Mouse (Mus musculus) neural tube, embryonic 12.5 days (tissue): Measurements from ENCODE around the gene Ccdc162. TPM values are rescaled to one million over a fixed set of nuclear protein-coding genes. Genes with fewer than 3 reads are reported as not detected.

Experiments
- ATAC-seq: fragments of 200-750 bp; cut with Nextera tagmentation; 2 replicates; pipeline ENCODE4 v1.8.0; 2017; ENCODE audit warnings: low read depth, mild to moderate bottlenecking, moderate TSS enrichment, moderate library complexity; ENCODE audit not compliant: low FRiP score
- H3K27ac ChIP-seq: fragments of 300-500 bp; sonication (generic); 2 replicates; pipeline ENCODE4 v1.5.1; 2016
- H3K27me3 ChIP-seq: fragments of 300-500 bp; sonication (generic); replicated peaks from 2 replicates; pipeline ENCODE4 v1.6.1; 2016; ENCODE audit warnings: mild to moderate bottlenecking
- H3K36me3 ChIP-seq: fragments of 300-500 bp; sonication (generic); 2 replicates; pipeline ENCODE4 v1.6.1; 2016; ENCODE audit warnings: mild to moderate bottlenecking
- H3K4me1 ChIP-seq: fragments of 300-500 bp; sonication (generic); 2 replicates; pipeline ENCODE4 v1.6.1; 2016
- H3K4me2 ChIP-seq: fragments of 300-500 bp; sonication (generic); replicated peaks from 2 replicates; pipeline ENCODE4 v1.6.1; 2016; ENCODE audit warnings: mild to moderate bottlenecking
- H3K4me3 ChIP-seq: fragments of 300-500 bp; sonication (generic); 2 replicates; pipeline ENCODE4 v1.5.1; 2016
- H3K9ac ChIP-seq: fragments of 300-500 bp; sonication (generic); 2 replicates; pipeline ENCODE4 v1.6.1; 2016; ENCODE audit warnings: mild to moderate bottlenecking
- H3K9me3 ChIP-seq: fragments of 300-500 bp; sonication (generic); 2 replicates; pipeline ENCODE4 v1.6.1; 2016; ENCODE audit warnings: mild to moderate bottlenecking
- WGBS: fragments of 180-500 bp; shearing (Covaris S2); methylation state at CpG from one replicate; pipeline ENCODE4 v1.1.7; 2016; 5-methylcytosine and 5-hydroxymethylcytosine counted together
- polyA plus RNA-seq: library from polyadenylated mRNA; unstranded; fragments of >200 nt; fragmentation: Nextera tagmentation; extraction: Ambion mirVana; gene quantifications from 2 replicates; pipeline ENCODE4 v1.2.1, GENCODE M21; 2016

Gene Ccdc162
- polyA plus RNA-seq, 1 experiment from 2014 or later, result 0.51 TPM

DNA sequence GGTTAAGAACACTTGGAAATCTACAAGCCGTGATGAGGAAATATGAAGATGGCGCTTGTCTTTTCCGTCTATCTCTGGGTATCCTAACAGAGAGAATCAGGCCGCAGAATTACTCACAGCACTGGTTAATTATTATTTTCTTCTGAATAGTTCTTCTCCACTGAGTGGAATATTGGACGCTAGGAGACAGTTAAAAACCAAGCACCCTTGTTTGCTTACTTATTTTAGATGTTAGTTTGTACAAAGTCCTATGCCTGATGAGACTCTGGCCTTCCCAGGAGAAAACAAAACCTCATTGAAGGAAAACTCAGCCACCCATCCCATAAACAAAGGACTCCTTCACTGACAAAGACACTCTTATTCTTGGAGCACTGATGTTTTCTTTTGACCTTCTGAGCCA is 104.5 kb downstream of the Ccdc162 start:
- 76% methylated on average over 5 of the region's 5 CpGs for WGBS
- no peak for ATAC-seq
- no peaks in the 10 kb centered on the region for H3K9me3 ChIP-seq

DNA sequence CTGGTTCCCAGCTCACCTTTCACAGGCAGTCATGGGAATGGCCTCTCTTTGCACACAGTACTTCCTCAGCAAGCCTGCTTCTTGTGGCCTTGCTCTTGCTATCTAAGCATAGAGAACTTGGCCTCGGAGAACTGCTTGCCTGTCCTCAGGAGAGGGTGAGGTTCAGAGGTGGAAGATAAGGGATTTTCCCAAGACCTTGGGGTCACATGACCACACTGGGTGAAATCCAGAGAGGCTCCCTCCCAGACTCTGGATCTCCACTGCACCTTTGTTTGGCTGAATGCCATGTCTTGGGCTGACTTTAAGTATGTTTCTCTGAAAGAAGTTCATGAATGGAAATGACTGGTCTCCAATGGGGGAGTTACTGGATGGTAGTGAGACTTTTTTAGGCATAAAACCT is 107.0 kb downstream of the Ccdc162 start:
- no peaks in the 10 kb centered on the region; the same call in 1 of the 2 replicates for H3K36me3 ChIP-seq
- no peaks in the 10 kb centered on the region for H3K4me1 ChIP-seq
- no peak overlapping the region for H3K4me3 ChIP-seq
- no peak overlapping the region for H3K27ac ChIP-seq
- ATAC-seq, result no peak
- no peaks in the 10 kb centered on the region for H3K9me3 ChIP-seq
- 97% methylated on average over 1 of the region's 1 CpGs for WGBS
- H3K27me3 ChIP-seq, result no peaks in the 10 kb centered on the region
- no peak overlapping the region for H3K4me2 ChIP-seq
- H3K9ac ChIP-seq, result no peak overlapping the region

More for the DNA sequence above, 104.5 kb downstream of the Ccdc162 start:
- no peak overlapping the region for H3K4me3 ChIP-seq
- no peak overlapping the region for H3K9ac ChIP-seq
- H3K27ac ChIP-seq, result no peak overlapping the region
- no peaks in the 10 kb centered on the region for H3K4me1 ChIP-seq
- no peaks in the 10 kb centered on the region for H3K27me3 ChIP-seq
- no peaks in the 10 kb centered on the region; the same call in 1 of the 2 replicates for H3K36me3 ChIP-seq
- no peak overlapping the region for H3K4me2 ChIP-seq

DNA sequence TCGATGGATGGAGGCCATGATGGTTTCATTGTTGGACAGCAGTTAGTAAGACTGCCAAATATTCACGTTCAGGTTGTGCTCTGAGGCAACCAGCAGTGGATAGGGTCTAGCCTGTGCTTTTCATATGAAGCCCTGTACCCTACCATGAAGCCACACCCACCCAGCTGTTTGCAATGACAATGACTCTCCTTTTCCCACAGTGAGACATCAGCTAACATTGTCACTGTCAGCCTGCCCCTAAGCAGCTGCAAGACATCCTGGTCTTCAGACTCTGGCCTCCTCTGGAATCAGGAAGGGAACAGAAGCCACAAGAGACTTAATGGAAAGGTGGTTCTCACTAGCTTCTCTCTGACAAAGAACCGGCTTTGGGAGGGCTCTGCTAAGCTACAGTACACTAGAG is 107.9 kb downstream of the Ccdc162 start:
- no peak overlapping the region for H3K9ac ChIP-seq
- no peak for ATAC-seq
- no peaks in the 10 kb centered on the region for H3K4me1 ChIP-seq
- no peaks in the 10 kb centered on the region for H3K9me3 ChIP-seq
- no peaks in the 10 kb centered on the region for H3K27me3 ChIP-seq
- no peak overlapping the region for H3K27ac ChIP-seq
- 85% methylated on average over 3 of the region's 3 CpGs for WGBS
- no peak overlapping the region for H3K4me3 ChIP-seq
- H3K4me2 ChIP-seq, result no peak overlapping the region
- no peaks in the 10 kb centered on the region; the same call in 1 of the 2 replicates for H3K36me3 ChIP-seq

DNA sequence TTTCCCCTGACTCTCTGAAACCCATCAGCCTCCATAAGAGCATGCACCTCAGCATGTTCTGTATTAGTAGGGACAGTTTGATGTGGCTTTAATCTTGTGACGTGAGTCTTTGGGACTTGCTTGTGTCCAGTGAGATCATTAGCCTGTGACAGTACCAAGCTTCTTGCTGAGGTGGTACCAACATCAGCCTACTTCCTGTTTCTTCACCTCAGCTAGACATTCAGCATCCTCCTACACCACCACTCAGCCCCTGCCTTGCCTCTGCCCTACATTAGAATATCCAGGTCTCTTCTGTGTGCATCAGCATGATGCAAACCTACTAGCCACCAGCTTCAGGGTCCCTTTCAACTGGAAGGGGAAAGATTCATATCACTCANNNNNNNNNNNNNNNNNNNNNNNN is 113.8 kb downstream of the Ccdc162 start:
- no peak overlapping the region for H3K9ac ChIP-seq
- ATAC-seq, result no peak
- H3K9me3 ChIP-seq, result no peaks in the 10 kb centered on the region
- no peaks in the 10 kb centered on the region for H3K36me3 ChIP-seq
- H3K4me2 ChIP-seq, result no peak overlapping the region
- no peaks in the 10 kb centered on the region for H3K27me3 ChIP-seq
- WGBS, result 91% methylated on average over 1 of the region's 1 CpGs
- no peaks in the 10 kb centered on the region for H3K4me1 ChIP-seq
- H3K27ac ChIP-seq, result no peak overlapping the region
- no peak overlapping the region for H3K4me3 ChIP-seq

DNA sequence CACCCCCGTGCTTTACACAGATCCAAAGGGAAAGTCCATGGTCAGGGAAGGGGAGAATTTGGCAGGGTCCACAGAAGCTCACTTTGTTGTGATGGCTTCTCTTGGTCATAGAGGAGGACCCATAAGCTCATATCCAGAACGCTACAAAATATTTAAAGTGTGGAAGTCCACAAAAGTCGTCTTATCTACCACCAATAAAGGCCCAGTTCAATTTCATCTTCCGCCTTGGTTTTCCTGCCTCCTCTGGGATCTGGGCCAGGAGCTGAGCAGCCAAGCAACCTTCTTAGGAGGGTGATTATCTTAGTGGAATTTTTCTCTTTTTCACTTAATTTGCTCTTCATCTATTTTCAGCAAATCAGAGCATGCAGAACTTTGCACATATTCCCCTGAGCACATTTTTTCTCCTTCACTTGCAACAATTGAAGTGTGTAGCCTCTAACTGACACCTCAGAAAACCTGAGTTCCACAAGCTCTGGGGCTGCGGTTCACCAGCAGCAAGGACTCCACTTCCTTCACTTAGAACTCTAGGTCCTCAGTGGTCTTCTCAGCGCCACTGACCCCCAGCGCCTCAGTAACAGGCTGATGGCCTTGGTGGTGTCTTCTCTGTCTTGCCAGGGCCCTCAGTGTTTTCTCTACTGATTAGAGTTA is 114.4 kb downstream of the Ccdc162 start:
- Histone ChIP-seq H3K27ac (no peak overlapping the region), H3K4me2 (no peak overlapping the region), H3K36me3 (no peaks in the 10 kb centered on the region), H3K9ac (no peak overlapping the region), H3K9me3 (no peaks in the 10 kb centered on the region), H3K27me3 (no peaks in the 10 kb centered on the region), H3K4me3 (no peak overlapping the region), H3K4me1 (no peaks in the 10 kb centered on the region)
- no peak for ATAC-seq
- 87% methylated on average over 7 of the region's 7 CpGs for WGBS

DNA sequence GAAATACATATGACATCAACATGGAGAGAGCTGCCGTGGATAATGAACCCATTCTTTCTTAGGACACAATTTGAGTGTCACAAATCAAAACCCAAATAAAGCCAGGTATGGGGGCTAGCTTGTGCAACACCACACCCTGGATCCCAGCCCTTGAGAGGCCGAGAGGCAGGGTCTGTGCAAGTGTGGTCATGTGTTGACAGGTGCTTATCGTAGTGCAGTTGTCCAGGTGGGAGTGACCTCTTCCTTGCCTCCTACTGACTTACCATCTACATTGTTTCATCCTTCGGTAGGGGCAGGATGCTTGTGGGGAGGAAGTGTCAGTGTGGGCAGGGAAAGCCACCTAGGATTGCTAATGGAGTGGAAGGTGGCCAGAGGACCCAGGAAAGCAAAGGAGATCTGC is 115.1 kb downstream of the Ccdc162 start:
- Histone ChIP-seq H3K4me3 (no peak overlapping the region), H3K27ac (no peak overlapping the region), H3K9me3 (no peaks in the 10 kb centered on the region), H3K36me3 (no peaks in the 10 kb centered on the region), H3K9ac (no peak overlapping the region), H3K4me1 (no peaks in the 10 kb centered on the region), H3K27me3 (no peaks in the 10 kb centered on the region), H3K4me2 (no peak overlapping the region)
- no peak for ATAC-seq
- WGBS, result 88% methylated on average over 4 of the region's 4 CpGs

DNA sequence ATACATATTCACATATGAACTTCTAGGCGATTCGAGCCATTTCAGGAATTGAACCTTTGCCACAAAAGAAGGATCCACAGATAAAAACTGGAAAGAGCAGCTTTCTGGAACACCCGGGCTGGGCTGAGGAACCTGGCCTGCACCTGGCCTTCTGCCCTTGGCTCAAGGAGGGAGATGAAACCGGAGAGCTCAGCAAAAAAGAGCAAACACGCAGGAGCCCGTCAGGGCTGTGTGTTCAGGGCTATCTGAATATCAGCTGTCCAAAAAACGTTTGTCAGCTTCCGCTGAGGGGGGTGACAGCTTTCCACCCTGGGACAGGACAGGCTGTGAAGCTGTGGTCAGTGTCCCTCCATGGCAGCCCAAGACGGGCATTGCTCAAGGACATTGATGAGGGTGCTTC is 117.4 kb downstream of the Ccdc162 start:
- no peaks in the 10 kb centered on the region for H3K9me3 ChIP-seq
- no peaks in the 10 kb centered on the region for H3K27me3 ChIP-seq
- H3K4me2 ChIP-seq, result no peak overlapping the region
- no peak overlapping the region for H3K27ac ChIP-seq
- no peak overlapping the region for H3K9ac ChIP-seq
- H3K4me3 ChIP-seq, result no peak overlapping the region
- no peak for ATAC-seq
- no peaks in the 10 kb centered on the region for H3K36me3 ChIP-seq
- WGBS, result 85% methylated on average over 9 of the region's 9 CpGs
- H3K4me1 ChIP-seq, result no peaks in the 10 kb centered on the region

DNA sequence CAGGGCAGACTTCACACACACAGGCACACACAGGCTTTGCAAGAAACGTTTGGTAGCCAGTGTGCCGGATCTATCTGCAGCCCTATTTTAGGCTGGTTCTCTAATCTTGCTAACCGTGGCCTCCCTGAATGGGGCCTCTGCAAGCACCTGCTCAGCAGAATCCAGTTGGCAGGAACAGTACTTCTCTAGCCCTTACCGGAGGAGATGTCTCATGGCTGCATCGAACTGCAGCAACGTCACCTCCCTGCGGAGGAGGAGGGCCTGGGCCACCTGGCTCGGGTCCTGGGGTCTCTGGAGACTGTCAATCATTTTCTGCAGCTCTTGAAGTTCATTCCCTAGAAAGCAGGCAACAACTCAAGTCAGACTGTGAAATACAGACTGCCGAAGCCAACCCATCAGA is 118.2 kb downstream of the Ccdc162 start:
- ATAC-seq, result no peak
- H3K9ac ChIP-seq, result no peak overlapping the region
- H3K9me3 ChIP-seq, result no peaks in the 10 kb centered on the region
- no peaks in the 10 kb centered on the region for H3K36me3 ChIP-seq
- no peak overlapping the region for H3K4me2 ChIP-seq
- H3K4me1 ChIP-seq, result no peaks in the 10 kb centered on the region
- no peaks in the 10 kb centered on the region for H3K27me3 ChIP-seq
- 74% methylated on average over 9 of the region's 9 CpGs for WGBS
- no peak overlapping the region for H3K27ac ChIP-seq
- no peak overlapping the region for H3K4me3 ChIP-seq

DNA sequence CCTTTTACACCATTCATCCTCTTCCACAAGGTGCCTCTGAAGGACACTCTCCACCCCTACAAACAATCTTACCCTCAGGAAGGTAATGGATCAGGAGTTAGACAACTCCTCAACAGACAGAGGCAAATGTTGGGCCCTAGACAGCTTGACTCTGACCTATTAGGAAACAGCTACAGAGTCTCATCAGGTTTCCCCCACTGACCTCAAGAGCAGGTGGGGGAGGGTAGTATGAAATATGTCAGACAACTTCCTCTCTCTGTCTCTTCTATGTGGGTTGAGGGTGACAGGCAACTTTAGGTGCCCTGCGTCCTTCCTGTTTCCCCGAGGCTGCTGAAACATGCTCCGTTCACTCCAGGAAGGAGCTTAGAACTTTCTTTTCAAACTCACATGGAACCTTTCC is 120.9 kb downstream of the Ccdc162 start:
- H3K27me3 ChIP-seq, result no peaks in the 10 kb centered on the region
- no peak for ATAC-seq
- H3K4me2 ChIP-seq, result no peak overlapping the region
- H3K4me1 ChIP-seq, result no peaks in the 10 kb centered on the region
- no peaks in the 10 kb centered on the region for H3K36me3 ChIP-seq
- H3K27ac ChIP-seq, result no peak overlapping the region
- H3K4me3 ChIP-seq, result no peak overlapping the region
- H3K9ac ChIP-seq, result no peak overlapping the region
- H3K9me3 ChIP-seq, result no peaks in the 10 kb centered on the region
- WGBS, result 95% methylated on average over 3 of the region's 3 CpGs

DNA sequence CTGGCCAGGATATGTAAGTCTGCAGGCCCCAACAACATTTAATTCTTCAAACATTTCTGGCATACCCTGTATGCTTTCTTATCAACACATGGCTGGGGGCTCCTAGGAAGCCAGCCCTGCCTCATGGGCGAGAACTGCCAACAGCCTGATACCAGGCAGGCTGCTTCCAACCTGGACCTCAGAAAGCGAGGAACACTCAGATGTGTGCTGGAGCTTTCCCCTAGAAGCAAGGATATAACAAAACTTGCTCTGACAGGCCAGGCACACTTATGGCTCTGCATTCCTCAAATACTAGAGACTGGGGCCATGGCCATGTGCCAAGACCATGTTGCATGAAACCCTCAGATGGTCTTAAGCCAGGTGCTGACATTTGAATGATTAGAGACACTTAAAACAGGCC is 121.5 kb downstream of the Ccdc162 start:
- Histone ChIP-seq H3K4me2 (no peak overlapping the region), H3K4me1 (no peaks in the 10 kb centered on the region), H3K9ac (no peak overlapping the region), H3K4me3 (no peak overlapping the region), H3K9me3 (no peaks in the 10 kb centered on the region), H3K27me3 (no peaks in the 10 kb centered on the region), H3K36me3 (no peaks in the 10 kb centered on the region), H3K27ac (no peak overlapping the region)
- 83% methylated on average over 2 of the region's 2 CpGs for WGBS
- no peak for ATAC-seq

DNA sequence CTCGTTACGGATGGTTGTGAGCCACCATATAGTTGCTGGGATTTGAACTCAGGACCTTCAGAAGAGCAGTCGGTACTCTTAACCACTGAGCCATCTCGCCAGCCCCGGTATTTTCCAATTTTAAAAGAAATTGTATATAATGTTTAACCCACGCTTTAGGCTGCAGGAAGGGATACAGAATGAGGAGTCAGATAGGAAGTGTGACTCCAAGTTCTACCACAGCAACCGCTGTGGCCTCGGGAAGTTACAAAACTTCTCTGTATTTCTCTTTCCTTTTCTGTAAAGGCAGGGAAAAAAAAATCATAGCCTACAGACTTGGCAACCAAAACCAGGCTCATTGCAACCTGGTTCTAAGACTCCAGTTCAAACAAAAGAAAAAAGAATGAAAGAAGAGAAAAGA is 122.0 kb downstream of the Ccdc162 start:
- H3K36me3 ChIP-seq, result no peaks in the 10 kb centered on the region
- 93% methylated on average over 8 of the region's 8 CpGs for WGBS
- H3K4me3 ChIP-seq, result no peak overlapping the region
- H3K9ac ChIP-seq, result no peak overlapping the region
- no peaks in the 10 kb centered on the region for H3K4me1 ChIP-seq
- H3K4me2 ChIP-seq, result no peak overlapping the region
- H3K27ac ChIP-seq, result no peak overlapping the region
- no peaks in the 10 kb centered on the region for H3K27me3 ChIP-seq
- no peaks in the 10 kb centered on the region for H3K9me3 ChIP-seq
- no peak for ATAC-seq

DNA sequence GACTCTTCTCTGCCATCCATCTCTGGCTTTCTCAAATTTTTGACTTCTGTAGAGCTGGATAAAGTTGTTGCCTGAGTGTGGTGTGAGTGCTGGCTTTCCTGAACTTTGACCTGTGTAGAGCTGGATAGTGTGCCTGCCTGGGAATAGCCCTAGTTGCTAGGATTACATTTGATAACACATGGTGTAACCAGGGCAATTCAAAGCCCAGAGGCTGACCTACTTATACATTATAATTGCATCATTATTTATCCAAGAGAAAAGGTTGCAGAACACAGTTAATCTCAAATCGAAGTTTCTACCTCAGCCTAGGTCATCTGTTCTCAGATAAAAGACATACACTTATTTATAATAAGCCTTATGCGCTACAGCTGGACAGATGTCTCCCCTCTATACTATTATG is 127.8 kb downstream of the Ccdc162 start:
- 91% methylated on average over 2 of the region's 2 CpGs for WGBS
- H3K4me1 ChIP-seq, result no peaks in the 10 kb centered on the region

More for the DNA sequence above, 127.8 kb downstream of the Ccdc162 start:
- no peaks in the 10 kb centered on the region for H3K9me3 ChIP-seq
- H3K4me2 ChIP-seq, result no peak overlapping the region
- H3K27ac ChIP-seq, result no peak overlapping the region
- H3K27me3 ChIP-seq, result no peaks in the 10 kb centered on the region
- no peak for ATAC-seq
- no peak overlapping the region for H3K4me3 ChIP-seq
- H3K9ac ChIP-seq, result no peak overlapping the region
- no peaks in the 10 kb centered on the region for H3K36me3 ChIP-seq
